Mouse (Mus musculus): ENCODE data around the gene Fcf1.

Fcf1 gene

GRCm38 (mm10) chr12:84968831-84969655 lies 1.7 kb upstream of the Fcf1 start:
- DNase-seq (ENCODE audit: low spot score in 2 of 2) = no peak

GRCm38 (mm10) chr12:84969656-84970427 lies 855 bp upstream of the Fcf1 start:
- DNase-seq (ENCODE audit: low spot score in 2 of 2) = no peak

DNA sequence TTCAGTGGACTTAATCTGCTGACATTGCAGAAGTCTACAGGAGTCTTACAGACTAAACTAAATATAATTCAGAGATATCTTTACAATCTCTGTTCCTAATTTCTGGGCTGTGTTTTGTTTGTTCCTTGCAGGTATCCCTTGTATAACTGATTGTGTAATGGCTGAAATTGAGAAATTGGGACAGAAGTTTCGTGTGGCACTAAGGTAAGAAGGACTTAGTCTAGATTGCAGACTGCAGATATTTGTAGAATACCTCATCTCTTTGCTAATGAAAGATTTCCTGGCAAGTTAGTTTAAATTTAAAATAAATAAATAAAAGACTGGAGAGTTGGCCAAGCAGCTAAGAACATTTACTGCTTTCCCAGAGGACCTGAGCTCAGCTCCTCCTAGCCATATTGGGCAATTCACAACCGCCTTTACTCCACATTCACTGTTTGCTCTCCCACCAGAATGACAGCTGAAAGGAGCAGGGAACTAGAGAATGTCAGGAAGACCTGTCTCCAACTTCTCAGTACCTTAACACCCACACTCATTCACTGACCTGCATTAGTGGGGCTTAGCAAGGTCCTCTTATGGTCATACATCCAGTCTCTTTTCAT lies 8.7 kb downstream of the Fcf1 start:
- no peak for DNase-seq (ENCODE audit: low spot score in 2 of 2)

DNA sequence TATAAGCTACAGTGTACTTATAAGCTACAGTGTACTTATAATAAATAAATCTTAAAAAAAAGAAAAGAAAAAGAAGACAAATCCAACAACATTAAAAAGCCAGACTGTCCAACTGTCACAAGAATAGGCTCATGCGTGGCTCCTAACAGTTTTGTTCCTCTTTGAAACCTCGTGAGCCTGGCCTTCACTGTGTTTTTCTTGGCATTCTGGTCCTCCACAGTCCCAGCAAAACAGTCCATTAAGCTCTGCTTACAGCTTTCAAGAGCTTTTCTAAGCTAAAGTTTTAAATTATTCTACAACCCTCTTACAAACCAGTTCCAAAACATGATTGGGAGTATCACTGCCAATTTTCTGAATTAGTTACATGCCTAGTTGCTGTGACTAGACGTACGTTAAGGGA lies 18.8 kb downstream of the Fcf1 start:
- no peak for DNase-seq (ENCODE audit: low spot score in 2 of 2)

GRCm38 (mm10) chr12:84995112-84995761 lies 24.5 kb downstream of the Fcf1 start:
- no peak for DNase-seq (ENCODE audit: low spot score in 2 of 2)

- DNase-seq (ENCODE audit: low spot score in 2 of 2) = peak; percentile 96 to 98
Measured at GRCm38 (mm10) chr12:84996083-84996496, 25.4 kb downstream of the Fcf1 start, which contains the start of gene Ylpm1. TSS of gene Ylpm1 (plus strand) at chr12:84996321.

DNA sequence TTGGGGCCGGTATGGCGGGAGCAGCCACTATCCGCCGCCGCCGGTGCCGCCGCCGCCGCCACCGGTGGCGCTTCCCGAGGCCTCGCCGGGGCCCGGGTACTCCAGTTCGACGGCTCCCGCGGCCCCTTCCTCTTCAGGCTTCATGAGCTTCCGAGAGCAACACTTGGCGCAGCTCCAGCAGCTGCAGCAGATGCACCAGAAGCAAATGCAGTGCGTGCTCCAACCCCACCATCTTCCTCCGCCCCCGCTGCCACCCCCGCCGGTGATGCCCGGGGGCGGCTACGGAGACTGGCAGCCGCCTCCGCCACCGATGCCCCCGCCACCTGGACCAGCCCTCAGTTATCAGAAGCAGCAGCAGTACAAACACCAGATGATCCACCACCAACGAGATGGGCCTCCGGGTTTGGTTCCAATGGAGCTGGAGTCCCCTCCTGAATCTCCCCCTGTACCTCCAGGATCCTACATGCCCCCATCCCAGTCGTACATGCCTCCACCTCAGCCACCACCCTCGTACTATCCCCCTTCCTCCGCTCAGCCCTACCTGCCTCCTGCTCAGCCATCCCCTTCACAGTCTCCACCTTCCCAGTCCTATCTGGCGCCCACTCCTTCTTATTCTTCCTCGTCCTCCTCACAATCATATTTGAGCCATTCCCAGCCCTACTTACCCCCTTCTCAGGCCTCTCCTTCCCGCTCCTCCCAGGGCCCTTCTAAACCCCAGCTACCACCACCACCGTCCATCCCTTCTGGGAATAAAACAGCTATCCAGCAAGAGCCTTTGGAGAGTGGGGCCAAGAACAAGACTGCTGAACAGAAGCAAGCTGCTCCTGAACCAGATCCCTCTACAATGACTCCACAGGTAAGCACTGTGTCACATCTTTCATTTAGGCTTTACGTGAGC lies 26.1 kb downstream of the Fcf1 start:
- no peak for DNase-seq (ENCODE audit: low spot score in 2 of 2)

GRCm38 (mm10) chr12:84999053-84999452 lies 28.4 kb downstream of the Fcf1 start:
- DNase-seq (ENCODE audit: low spot score in 2 of 2) = no peak

DNA sequence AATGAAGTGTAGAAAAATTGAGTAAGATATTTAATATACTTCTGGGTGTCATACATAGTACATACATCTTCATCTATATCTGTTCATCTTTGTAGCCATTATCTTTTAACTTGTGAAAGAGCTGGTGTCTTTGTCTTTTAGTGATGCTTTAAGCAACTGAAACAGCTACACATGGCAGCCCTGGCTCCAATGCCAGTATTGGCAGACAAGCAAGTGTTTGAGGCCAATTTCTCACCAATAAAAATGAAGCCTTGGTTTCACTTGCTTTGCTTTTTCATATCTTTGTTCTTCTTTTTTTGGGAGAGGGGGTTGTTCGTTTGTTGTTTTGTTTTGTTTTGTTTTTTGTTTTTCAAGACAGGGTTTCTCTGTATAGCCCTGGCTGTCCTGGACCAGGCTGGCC lies 35.5 kb downstream of the Fcf1 start:
- DNase-seq (ENCODE audit: low spot score in 2 of 2) = no peak

DNA sequence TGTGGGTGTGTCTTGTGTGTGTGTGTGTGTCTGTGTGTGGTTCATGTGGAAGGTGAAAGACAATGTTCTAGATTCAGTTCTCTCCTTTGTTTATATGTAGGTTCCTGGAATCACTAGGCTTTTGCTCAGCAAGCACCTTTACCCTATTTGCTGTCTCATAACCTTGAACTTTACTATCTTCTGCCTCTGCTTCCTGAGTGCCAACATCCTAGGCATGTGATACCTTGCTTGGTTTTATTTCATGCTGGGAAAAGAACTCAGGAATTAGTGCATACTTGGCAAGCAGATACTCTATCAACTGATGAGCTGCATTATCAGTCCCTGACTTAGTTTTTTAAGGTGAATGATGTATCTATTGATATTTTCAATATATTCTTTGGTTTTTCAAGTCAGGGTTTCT lies 36.3 kb downstream of the Fcf1 start:
- DNase-seq (ENCODE audit: low spot score in 2 of 2) = no peak

DNA sequence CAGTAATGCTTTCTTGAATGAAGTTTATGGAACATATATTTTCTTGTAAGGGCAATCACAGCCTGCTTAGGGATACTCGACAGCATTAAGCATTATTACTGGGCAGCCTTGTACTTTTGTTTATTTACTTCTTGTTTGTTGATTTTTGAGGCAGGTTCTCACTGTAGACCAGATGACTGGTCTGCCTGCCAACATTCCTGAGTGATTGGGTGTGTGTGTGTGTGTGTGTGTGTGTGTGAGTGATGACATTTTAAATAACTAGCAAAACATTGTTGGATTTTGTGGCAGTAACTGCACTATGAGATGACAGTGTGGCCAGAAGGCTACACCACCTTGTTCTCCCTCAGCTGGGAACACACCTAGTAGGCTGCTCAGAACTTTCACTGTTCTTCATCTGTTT lies 39.1 kb downstream of the Fcf1 start:
- no peak for DNase-seq (ENCODE audit: low spot score in 2 of 2)

DNA sequence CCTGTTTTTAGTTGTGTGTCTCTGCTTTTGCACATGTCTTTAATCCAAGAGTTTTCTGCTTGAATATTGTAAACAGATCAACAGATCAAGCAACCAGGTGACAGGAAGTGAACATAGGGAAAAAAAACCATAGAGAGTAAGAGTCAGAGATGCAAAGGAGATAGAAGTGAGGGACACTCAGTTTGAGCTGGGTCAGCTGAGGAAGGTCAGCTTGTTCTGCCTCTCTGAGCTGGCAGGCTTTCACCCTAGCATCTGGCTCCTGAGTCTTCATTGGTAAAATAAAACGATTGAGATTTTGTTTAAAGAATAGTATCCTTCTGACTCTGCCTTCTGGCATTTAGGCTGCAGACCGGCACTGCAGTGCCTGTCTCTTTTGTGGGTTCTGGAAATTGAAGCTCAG lies 39.8 kb downstream of the Fcf1 start:
- DNase-seq (ENCODE audit: low spot score in 2 of 2) = no peak

- no peak for DNase-seq (ENCODE audit: low spot score in 2 of 2)
Measured at GRCm38 (mm10) chr12:85012185-85012584, 41.5 kb downstream of the Fcf1 start.

DNA sequence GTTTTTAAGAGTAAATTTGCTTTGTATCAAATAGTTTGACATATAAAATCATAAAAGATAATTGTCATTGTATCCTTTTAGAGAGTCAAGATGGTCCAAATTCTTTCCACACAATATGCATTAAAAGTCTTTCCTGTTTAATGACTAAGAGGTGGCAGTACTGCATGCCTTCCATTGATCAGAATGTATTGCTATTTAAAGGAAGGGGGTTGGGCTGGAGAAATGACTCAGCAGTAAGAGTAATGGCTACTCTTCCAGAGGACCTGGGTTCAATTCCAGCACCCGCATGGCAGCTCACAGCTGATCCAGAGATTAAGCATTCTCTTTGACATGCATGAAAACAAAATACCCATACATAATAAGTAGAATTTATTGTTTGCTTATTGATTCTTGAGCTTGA lies 51.4 kb downstream of the Fcf1 start:
- DNase-seq (ENCODE audit: low spot score in 2 of 2) = no peak

DNA sequence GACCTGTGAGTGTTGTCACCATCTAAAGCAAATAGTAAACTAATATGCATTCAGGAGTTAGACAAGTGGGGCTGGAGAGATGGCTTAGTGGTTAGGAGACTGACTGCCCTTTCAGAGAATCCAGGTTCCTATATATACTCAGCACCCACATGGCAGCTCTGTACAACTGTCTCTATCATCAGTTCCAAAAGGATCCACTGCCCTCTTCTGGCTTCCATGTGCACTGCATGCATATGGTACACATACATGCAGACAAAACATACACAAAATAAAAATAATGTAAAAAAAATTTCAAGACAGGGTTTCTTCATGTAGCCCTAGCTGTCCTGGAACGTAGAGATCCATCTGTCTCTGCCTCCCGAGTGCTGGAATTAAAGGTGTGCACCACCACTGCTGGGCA lies 62.0 kb downstream of the Fcf1 start:
- no peak for DNase-seq (ENCODE audit: low spot score in 2 of 2)

Measured in heart, adult 9 months (tissue).